Mouse (Mus musculus) liver, embryonic 14.5 days (tissue): Measurements from ENCODE around the gene Morn1.

ENCODE experiments used
- CTCF ChIP-seq: IDR thresholded peaks from 2 replicates; pipeline ENCODE4 v1.5.1; 2016; ENCODE audit warnings: antibody characterized with exemption, low read depth, control low read depth
- EP300 ChIP-seq: IDR thresholded peaks from 2 replicates; pipeline ENCODE4 v1.6.1; 2016; ENCODE audit warnings: antibody characterized with exemption, low read depth

DNA sequence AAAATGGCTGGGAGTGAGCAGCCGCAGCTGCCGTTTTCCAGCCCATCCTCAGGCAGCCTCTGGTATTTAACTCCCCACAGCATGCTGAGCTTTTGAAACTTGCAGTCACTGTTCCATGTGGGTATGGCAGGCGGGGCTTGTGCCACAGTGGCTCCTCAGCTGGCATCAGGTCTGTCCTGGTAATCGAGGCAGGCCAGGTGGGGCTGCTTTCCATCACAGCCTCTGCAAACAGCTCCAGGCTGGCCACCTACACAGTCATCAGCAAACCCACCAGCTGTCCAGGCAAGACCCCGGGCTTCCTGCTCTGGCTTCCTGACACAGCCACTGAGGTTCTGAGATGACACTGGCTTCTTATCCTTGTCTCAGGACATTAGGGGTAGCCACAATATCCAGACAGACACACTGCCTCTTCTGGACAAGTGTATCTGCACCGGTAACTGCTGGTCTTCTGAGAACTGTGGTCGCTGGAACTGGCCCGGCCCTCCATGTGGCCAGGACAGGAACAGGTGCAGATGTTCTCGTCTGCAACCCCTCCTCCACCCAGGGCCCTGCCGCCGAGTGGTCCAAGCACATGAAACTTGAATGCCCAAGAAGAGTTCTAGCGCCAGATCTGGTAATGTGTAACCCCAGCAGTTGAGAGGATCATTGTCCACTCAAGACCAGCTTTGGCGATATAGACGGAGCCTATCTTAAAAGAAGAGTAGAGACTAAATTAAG, 59.9 kb downstream of the Morn1 start:
- TF ChIP-seq CTCF (no peak), EP300 (no peak)
